Mouse (Mus musculus): ENCODE results near the gene 4632433K11Rik.
"Not testable (repeated sequence)": the region's sequence is repeated elsewhere in the genome, so short reads cannot be mapped to it uniquely, and the experiment has no call there.

4632433K11Rik gene

DNA sequence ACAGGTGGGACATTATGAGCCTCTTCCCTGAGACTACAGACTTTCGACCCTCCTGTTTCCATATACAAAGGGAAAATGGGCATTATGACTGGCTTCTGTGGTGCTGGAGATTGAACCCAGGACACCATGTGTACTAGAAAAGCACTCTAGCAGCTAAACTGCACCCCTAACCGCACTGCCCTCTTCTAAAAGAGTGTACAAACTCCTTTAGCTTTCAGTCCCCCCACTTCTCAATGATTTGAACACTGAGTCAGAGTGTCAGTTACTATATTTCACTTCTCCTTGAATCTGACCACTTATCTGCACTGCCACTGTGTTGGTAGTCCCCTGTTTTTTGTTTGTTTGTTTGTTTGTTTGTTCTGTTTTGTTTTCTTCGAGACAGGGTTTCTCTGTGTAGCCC, at the start of gene 4632433K11Rik:
Gene 4632433K11Rik, plus strand, starts transcription at position 301 of the 400 bp plus-strand sequence.
- no peak for DNase-seq (ENCODE audit: low read depth, low spot score)

DNA sequence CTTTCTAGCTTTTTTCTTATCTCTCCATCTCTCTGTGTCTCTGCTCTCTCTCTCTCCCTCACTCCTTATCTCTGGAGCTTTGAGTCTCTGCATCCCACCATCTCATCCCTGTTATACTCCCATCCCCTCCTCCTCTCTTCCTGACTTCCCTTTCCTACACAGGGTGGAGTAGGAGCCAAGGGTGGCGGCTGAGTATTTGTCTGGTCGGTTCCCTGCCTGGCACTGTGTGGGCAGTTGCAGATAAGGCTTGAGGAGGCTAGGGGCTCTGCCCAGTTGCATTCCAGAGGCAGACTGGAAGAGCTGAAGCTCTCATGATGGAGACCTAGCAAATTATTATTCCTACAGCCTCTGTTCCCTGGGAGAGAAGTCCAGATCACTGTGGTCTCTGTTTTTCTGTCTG, 45.7 kb upstream of the 4632433K11Rik start:
- no peak for DNase-seq (ENCODE audit: low read depth, low spot score)

DNA sequence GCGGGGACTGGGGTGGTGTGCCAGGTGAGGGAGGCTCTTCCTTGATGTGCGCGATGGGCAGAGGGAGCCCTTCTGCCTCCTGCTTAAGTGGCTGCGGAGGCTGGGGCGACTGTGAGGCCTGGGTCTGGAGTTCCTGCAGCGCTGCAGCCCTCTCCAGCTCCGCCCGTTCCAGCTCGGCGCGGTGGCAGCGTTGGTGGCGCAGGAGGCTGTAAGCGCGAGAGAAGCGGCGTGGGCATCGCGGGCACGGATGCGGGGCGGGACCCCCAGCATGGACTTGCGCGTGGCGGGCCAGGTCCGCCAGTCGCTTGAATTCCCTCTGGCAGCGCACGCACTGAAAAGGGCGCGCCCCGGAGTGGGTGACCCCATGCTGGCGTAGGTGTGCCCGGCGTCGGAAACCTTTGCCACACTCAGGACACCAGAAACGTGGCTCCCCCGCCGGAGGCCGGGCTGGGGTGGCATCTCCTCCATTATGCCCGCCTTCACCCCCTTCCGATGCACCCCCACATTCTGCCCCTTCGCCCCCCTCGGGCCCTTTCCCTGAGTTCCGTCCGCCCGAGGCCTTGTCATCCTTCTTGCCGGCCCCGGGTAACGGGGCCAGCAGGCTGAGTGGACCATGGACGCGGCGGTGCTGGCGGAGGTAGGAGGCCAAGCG, 40.4 kb upstream of the 4632433K11Rik start:
- no peak for DNase-seq (ENCODE audit: low read depth, low spot score)

DNA sequence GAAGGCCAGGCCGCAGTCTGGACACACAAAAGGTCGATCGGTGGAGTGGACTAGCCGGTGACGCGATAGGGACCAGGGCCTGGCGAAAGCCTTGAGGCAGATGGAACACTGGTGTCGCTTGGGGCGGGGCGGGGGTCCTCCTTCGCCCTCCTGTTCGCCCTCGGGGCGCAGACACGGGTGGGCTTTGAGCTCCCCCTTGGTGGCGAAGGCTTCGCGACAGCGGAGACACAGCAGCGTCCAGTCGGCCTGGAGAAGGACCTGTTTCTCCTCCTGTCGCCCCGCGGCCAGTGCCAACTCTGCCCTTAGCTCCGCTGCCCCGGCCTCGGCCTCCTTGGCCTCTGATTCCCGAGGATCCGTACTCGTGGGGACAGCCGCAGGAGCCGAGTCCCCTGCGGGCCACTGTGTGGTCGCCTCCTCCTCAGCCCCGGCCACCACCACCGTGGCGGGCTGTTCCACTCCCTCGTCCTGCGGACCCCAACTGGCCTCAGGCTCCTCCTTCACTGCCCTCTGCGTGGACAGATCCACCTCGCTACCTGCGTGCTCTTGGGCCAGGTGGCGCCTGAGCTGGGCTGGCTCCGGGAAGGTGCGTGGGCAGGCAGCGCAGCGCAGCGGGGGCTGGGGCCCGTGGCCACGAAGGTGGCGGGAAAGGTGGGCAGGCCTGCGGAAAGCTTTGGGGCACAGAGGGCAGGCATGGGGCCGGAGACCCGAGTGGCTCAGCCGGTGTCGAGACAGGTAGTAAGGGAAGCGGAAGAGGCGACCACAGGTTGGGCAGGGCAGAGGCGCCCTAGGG, 39.7 kb upstream of the 4632433K11Rik start:
- no peak for DNase-seq (ENCODE audit: low read depth, low spot score)

DNA sequence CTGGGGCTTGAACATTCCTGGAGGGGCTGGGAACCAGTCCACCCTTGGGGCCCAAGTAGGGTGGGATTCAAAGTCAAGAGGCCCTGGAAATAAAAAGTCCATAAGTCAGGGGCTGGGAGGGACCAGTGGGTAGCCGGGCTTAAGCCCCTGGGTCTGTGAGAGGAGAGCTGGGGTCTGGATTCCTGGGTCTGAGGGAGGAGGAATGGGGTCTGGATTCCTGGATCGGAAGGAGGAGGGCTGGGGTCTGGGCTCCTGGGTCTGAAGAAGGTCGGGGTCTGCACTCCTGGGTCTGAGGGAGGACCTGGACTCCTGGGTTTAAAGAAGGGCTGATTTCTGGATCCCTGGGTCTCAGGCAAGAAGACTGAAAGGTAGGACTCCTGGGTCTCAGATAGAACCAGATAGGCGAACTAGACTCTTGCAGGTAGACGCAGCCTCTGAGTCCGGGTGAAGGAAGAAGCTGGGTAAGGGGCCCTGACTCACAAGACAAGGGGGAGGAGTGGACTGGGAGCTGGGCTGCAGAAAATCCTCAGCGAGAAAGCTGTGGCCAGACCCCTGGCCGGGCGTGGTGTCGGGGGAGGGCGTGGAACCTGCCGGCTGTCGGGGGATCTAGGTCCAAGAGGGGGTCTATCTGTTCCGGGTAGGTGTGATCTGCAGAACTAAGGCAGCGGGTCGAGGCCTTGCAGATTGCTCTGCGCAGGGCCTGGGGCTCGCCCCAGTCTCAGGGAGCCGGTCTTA, 38.5 kb upstream of the 4632433K11Rik start:
- DNase-seq (ENCODE audit: low read depth, low spot score), result no peak

GRCm38 (mm10) chr7:4996003-4996895, 37.7 kb upstream of the 4632433K11Rik start, which contains the start of gene Zfp579:
Zfp579 (minus strand) TSS chr7:4996158.
- peak; percentile 83 for DNase-seq (ENCODE audit: low read depth, low spot score)

DNA sequence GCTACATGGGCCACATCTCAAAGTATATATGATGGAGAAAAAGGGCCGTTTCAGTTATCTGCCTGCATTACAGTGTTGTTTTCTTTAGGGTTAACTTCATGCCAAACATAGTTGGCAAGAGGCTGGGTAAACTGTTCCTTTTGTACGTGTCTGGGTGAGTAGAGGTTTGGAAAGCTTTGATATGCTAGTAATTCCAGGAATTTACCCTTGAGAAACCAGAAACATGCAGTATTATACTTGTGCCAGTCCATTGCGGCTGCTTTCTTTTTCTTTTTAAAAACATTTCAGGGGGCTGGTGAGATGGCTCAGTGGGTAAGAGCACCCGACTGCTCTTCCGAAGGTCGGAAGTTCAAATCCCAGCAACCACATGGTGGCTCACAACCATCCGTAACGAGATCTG, 37.0 kb upstream of the 4632433K11Rik start:
- DNase-seq (ENCODE audit: low read depth, low spot score), result no peak

GRCm38 (mm10) chr7:4999876-5000275, 34.0 kb upstream of the 4632433K11Rik start:
- DNase-seq (ENCODE audit: low read depth, low spot score), result peak; percentile 47

DNA sequence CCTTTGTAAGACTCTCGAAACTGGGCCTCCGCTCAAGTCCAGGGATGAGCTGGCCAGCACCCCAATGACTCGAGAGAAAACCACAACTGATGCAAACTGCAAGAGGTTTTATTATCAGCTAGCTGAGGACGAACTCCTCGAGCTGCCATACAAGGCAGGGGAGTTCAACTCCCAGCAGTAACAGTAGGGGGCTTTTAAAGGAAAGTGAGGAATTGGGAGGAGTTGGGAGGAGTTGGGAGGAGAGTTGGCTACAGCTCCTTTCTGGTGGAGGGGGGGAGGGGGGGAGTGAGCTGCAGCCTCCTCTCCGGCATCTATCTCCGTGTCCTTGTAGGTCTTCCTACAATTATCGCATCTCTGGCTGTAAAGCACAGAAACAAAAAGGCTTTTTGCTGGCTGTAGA, 31.0 kb upstream of the 4632433K11Rik start:
- not testable (repeated sequence) for DNase-seq (ENCODE audit: low read depth, low spot score)

DNA sequence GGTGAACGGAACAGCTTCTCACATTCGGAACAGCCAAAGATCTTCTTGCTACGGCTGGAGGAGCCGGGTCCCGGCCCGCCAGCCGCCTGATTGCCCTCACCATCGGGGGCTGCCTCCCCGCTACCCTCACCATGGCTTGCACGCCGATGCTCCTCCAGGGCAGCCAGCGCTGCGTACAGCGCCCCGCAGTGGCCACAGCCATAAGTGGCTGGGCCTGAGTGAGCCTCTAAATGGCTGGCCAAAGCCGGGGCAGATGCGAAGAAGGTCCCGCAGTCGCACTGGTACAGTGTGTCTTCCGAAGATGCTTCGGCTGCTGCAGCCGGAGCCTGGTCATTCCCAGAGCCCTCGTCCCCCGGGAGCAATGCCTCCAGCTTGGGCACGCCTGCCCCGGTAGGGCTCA, 25.7 kb upstream of the 4632433K11Rik start:
- no peak for DNase-seq (ENCODE audit: low read depth, low spot score)

- no peak for DNase-seq (ENCODE audit: low read depth, low spot score)
These were observed 21.0 kb upstream of the 4632433K11Rik start for GRCm38 (mm10) chr7:5012681-5013513.

- peak; percentile 99 for DNase-seq (ENCODE audit: low read depth, low spot score)
These were observed 19.4 kb upstream of the 4632433K11Rik start, which contains the start of the genes Zfp524 and Fiz1 for GRCm38 (mm10) chr7:5014251-5015117. Zfp524 (plus strand) TSS chr7:5014415. Fiz1 (minus strand) TSS chr7:5014697.

GRCm38 (mm10) chr7:5015118-5016001, 18.6 kb upstream of the 4632433K11Rik start, which contains the start of gene Gm44973:
Gm44973 (plus strand) TSS chr7:5015496.
- peak; percentile 98 for DNase-seq (ENCODE audit: low read depth, low spot score)

DNA sequence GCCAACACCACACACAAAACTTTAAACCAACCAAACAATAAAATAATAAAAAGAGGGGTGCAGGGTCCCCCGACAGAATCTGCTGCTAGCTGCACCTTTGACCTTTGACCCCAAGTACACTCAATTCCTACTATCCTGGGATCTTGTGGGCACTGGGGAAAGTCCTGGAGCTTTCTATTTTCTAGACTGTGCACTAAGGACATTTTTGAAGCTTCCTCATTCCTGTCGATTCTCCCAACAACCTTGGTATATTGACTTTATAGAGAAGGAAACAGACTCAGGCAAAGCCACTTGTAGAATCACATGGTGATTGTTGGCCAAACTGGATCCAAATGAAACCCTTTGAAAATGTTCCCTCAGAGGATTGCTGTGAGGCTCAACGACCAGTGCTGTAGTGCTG, 17.9 kb upstream of the 4632433K11Rik start:
- no peak for DNase-seq (ENCODE audit: low read depth, low spot score)

GRCm38 (mm10) chr7:5016920-5017319, 17.0 kb upstream of the 4632433K11Rik start:
- DNase-seq (ENCODE audit: low read depth, low spot score), result no peak

DNA sequence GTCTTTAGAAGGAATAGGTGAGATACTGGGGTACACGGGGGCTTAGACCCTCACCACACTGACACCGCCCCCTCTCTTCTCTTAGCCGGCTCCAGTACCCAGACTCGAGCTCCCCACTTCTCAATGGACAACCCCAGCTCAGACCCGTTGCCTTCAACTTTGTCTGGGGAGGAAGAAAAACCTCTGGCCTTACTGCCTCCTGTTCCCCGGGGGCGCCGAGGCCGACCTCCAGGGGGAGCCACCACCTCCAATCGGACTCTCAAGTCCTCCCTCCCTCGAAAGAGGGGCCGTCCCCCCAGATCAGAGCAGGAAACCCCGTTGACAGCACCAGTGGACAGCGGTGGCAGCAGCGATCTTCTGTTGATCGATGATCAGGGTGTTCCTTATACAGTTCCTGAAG, 16.6 kb upstream of the 4632433K11Rik start:
- peak; percentile 45 for DNase-seq (ENCODE audit: low read depth, low spot score)

GRCm38 (mm10) chr7:5017931-5018330, 16.0 kb upstream of the 4632433K11Rik start:
- DNase-seq (ENCODE audit: low read depth, low spot score), result no peak

DNA sequence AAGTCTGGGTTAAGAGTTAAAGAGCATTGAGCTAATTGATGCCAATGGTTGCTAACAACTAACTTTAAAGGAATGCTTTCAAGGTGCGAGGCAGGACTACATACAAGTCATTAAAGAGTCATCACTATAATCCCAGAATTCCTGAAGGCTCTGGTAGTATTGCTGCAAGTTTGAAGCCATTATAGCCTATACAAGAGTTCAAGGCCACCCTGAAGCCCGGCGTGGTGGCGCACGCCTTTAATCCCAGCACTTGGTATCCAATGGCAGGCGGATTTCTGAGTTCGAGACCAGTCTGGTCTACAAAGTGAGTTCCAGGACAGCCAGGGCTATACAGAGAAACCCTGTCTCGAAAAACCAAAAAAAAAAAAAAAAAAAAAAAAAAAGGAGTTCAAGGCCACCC, 14.3 kb upstream of the 4632433K11Rik start:
- DNase-seq (ENCODE audit: low read depth, low spot score), result peak; percentile 48
